Mouse (Mus musculus) forebrain, embryonic 15.5 days (tissue): ENCODE measurements around the gene Gm3500. TPM values are rescaled to one million over a fixed set of nuclear protein-coding genes. Genes with fewer than 3 reads are reported as not detected.
"Not testable (repeated sequence)": the region's sequence is repeated elsewhere in the genome, so short reads cannot be mapped to it uniquely, and the experiment has no call there.

ENCODE experiments used
- ATAC-seq: fragments of 200-750 bp; cut with Nextera tagmentation; replicated peaks from 2 replicates; pipeline ENCODE4 v1.8.0; 2017; ENCODE audit warnings: mild to moderate bottlenecking, moderate TSS enrichment, moderate library complexity
- H3K27ac ChIP-seq: fragments of 300-500 bp; sonication (generic); replicated peaks from 2 replicates; pipeline ENCODE4 v1.5.1; 2015; ENCODE audit warnings: mild to moderate bottlenecking, inconsistent platforms
- H3K27me3 ChIP-seq: fragments of 300-500 bp; sonication (generic); 2 replicates; pipeline ENCODE4 v1.6.1; 2015; ENCODE audit warnings: inconsistent platforms
- H3K36me3 ChIP-seq: fragments of 300-500 bp; sonication (generic); 2 replicates; pipeline ENCODE4 v1.6.1; 2015; ENCODE audit warnings: mild to moderate bottlenecking, inconsistent platforms
- H3K4me1 ChIP-seq: fragments of 300-500 bp; sonication (generic); 2 replicates; pipeline ENCODE4 v1.6.1; 2015; ENCODE audit warnings: inconsistent platforms
- H3K4me2 ChIP-seq: fragments of 300-500 bp; sonication (generic); replicated peaks from 2 replicates; pipeline ENCODE4 v1.6.1; 2015; ENCODE audit warnings: mild to moderate bottlenecking, inconsistent platforms
- H3K4me3 ChIP-seq: fragments of 300-500 bp; sonication (generic); 2 replicates; pipeline ENCODE4 v1.5.1; 2015; ENCODE audit warnings: mild to moderate bottlenecking, inconsistent platforms
- H3K9ac ChIP-seq: fragments of 300-500 bp; sonication (generic); replicated peaks from 2 replicates; pipeline ENCODE4 v1.6.1; 2015; ENCODE audit warnings: mild to moderate bottlenecking, inconsistent platforms
- H3K9me3 ChIP-seq: fragments of 300-500 bp; sonication (generic); 2 replicates; pipeline ENCODE4 v1.6.1; 2016; ENCODE audit warnings: inconsistent platforms
- WGBS: fragments of 180-500 bp; shearing (Covaris S2); methylation state at CpG from one replicate; pipeline ENCODE4 v1.1.7; 2015; ENCODE audit warnings: mixed read lengths; 5-methylcytosine and 5-hydroxymethylcytosine counted together
- polyA plus RNA-seq: library from polyadenylated mRNA; unstranded; fragments of >200 nt; fragmentation: Nextera tagmentation; extraction: Ambion mirVana; gene quantifications from 2 replicates; pipeline ENCODE4 v1.2.1, GENCODE M21; 2015

Gm3500 gene
- 0.33 and 0.46 TPM in 2 replicates for polyA plus RNA-seq

- no CpG with 5 or more reads among the region's 37 CpGs for WGBS
Observed at GRCm38 (mm10) chr14:5388949-5389348, at the start of gene Gm3500. Gene Gm3500, minus strand, starts transcription at chr14:5389049.

DNA sequence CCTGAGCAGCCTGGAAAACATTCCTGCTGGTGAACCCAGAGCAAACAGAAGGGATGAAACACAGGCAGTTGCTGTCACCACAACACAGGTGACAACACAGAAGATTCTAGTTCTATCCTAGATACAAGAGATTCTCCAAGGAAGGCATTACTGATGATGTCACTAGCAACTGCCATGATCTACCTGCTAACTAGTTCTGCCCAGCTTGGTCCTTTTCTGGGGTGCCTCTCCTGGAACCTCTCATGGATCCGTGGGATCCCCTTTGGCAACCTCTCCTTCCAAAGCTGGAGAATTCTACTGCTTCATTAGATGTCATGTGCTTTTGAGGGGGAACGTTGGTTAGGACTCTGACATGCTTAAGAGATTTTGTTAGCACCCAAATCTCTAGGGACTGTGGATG, 54.0 kb downstream of the Gm3500 start, which contains the start of gene Gm3542:
Gene Gm3542 (minus strand): TSS at position 101 of the 400 bp plus-strand sequence.
- H3K36me3 ChIP-seq, H3K27ac ChIP-seq, H3K9ac ChIP-seq, H3K27me3 ChIP-seq, ATAC-seq, H3K4me1 ChIP-seq, H3K4me2 ChIP-seq, H3K4me3 ChIP-seq, H3K9me3 ChIP-seq: not testable (repeated sequence)
- WGBS: no CpG with 5 or more reads among the region's 2 CpGs

More at GRCm38 (mm10) chr14:5388949-5389348, at the start of gene Gm3500:
- not testable (repeated sequence) for ATAC-seq, H3K9ac ChIP-seq, H3K4me3 ChIP-seq, H3K36me3 ChIP-seq, H3K4me2 ChIP-seq, H3K27ac ChIP-seq, H3K9me3 ChIP-seq, H3K27me3 ChIP-seq, H3K4me1 ChIP-seq

Other genes with a start within 250 kb of the Gm3500 start
- gene Gm3317, start 224.5 kb downstream of the Gm3500 start, polyA plus RNA-seq: not detected in 2 replicates
- not detected in 2 replicates for gene Gm8271, start 203.3 kb downstream of the Gm3500 start, polyA plus RNA-seq
- gene Gm3526, start 128.5 kb downstream of the Gm3500 start, polyA plus RNA-seq: not detected in 2 replicates
- gene Gm3542, start 54.1 kb downstream of the Gm3500 start, polyA plus RNA-seq: not detected in 2 replicates
- gene Gm3194, start 66.4 kb upstream of the Gm3500 start, polyA plus RNA-seq: not detected in 2 replicates
- gene Gm8246, start 88.8 kb upstream of the Gm3500 start, polyA plus RNA-seq: not detected in 2 replicates
- not detected in 2 replicates for gene Gm3187, start 95.2 kb upstream of the Gm3500 start, polyA plus RNA-seq
- gene Gm3488, start 112.6 kb upstream of the Gm3500 start, polyA plus RNA-seq: 10.0 and 11.1 TPM in 2 replicates
- 0.14 and 0.15 TPM in 2 replicates for gene Gm3532, start 149.4 kb upstream of the Gm3500 start, polyA plus RNA-seq
- not detected in 2 replicates for gene Gm8265, start 244.0 kb upstream of the Gm3500 start, polyA plus RNA-seq